Mouse (Mus musculus) mesoderm, embryonic 11.5 days (tissue): ENCODE results near the gene Med22.

Experiments
- DNase-seq: peaks from one replicate; pipeline ENCODE4 v3.0.0-alpha.2; 2012; ENCODE audit warnings: low read depth, low spot score

The Med22 gene

DNA sequence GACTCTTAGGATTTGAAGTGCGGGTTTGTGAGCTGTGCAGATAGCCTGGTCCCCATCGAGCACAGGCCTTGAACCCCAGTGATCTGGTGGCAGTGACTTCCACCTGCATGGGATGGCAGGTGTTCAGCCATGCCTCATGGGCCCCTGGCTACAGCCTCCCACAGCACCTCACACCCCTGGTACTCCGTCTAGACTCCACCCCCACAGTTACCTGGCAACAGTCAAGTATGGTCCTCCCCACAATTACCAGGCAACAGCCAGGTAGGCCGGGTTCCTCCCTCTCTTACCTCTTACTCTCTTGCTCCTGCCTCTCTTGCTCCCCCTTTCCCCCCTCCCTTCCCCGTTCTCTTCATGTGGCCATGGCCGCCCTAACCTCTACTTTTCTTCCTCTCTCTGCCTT, 39.8 kb downstream of the Med22 start:
- DNase-seq: no peak

DNA sequence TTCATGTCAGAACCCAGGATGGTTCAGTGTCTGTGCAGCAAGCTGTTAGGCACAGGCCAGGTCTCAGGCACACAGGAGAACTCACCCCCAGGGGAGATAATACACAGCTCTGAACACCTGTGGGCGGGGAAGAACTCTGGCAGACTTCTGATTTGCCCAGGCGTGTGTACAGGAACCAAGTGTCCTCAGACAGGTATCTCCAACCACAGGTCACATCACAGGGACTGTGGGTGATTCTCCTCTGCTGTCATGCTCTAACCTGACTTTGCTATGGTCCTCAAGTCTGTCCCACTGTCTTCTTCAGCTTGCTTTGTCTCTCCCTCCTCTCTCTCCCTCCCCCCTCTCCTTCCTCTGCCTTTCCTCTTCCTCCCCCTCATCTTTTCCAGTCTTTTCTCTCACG, 45.6 kb downstream of the Med22 start, which contains the start of gene Abo:
Gene Abo, minus strand, starts transcription at position 101 of the 400 bp plus-strand sequence.
- no peak for DNase-seq

DNA sequence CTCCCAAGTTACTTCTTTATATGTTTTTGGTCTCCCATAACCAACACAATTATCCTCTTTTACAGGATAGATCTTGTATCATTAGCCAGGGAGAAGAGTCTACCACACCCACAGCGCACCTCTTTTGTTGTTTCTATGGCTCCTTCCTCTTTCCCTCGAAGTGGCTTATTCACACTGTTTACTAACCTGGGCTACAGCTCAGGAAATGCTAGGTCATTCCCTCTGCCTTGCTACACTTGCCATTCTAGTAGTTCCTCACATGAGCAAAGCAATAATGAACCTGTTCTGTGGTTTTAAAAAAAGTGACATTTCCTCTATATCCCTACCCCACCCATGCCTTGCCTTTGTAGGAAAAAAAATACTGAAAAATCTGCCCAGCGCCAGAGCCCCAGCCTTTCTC, 47.6 kb downstream of the Med22 start:
- DNase-seq: no peak
